Mouse (Mus musculus) hindbrain, embryonic 10.5 days (tissue): Measurements from ENCODE around the gene Gm10762. TPM values are rescaled to one million over a fixed set of nuclear protein-coding genes. Genes with fewer than 3 reads are reported as not detected.
"Not testable (repeated sequence)": the region's sequence is repeated elsewhere in the genome, so short reads cannot be mapped to it uniquely, and the experiment has no call there.

Experiments
- DNase-seq: peaks from one replicate; pipeline ENCODE4 v3.0.0-alpha.2; 2017; ENCODE audit warnings: low spot score
- H3K27ac ChIP-seq: fragments of 300-500 bp; sonication (generic); 2 replicates; pipeline ENCODE4 v1.5.1; 2016; ENCODE audit warnings: mild to moderate bottlenecking, moderate library complexity
- H3K27me3 ChIP-seq: fragments of 300-500 bp; sonication (generic); 2 replicates; pipeline ENCODE4 v1.6.1; 2016; ENCODE audit warnings: mild to moderate bottlenecking; ENCODE audit not compliant: poor library complexity, insufficient read depth, severe bottlenecking
- H3K36me3 ChIP-seq: fragments of 300-500 bp; sonication (generic); 2 replicates; pipeline ENCODE4 v1.6.1; 2016; ENCODE audit warnings: mild to moderate bottlenecking, moderate library complexity
- H3K4me1 ChIP-seq: fragments of 300-500 bp; sonication (generic); replicated peaks from 2 replicates; pipeline ENCODE4 v1.6.1; 2016; ENCODE audit warnings: mild to moderate bottlenecking
- H3K4me3 ChIP-seq: fragments of 300-500 bp; sonication (generic); 2 replicates; pipeline ENCODE4 v1.5.1; 2016; ENCODE audit warnings: mild to moderate bottlenecking, moderate library complexity
- H3K9me3 ChIP-seq: fragments of 300-500 bp; sonication (generic); 2 replicates; pipeline ENCODE4 v1.6.1; 2016; ENCODE audit warnings: mild to moderate bottlenecking, moderate library complexity
- whole genome bisulfite sequencing: fragments of 180-500 bp; shearing (Covaris S2); methylation state at CpG from one replicate; pipeline ENCODE4 v1.1.7; 2016; 5-methylcytosine and 5-hydroxymethylcytosine counted together
- polyA plus RNA-seq: library from polyadenylated mRNA; unstranded; fragments of >200 nt; fragmentation: Nextera tagmentation; extraction: Ambion mirVana; gene quantifications from 2 replicates; pipeline ENCODE4 v1.2.1, GENCODE M21; 2016

The Gm10762 gene
- polyA plus RNA-seq = 14.3 and 16.9 TPM in 2 replicates

DNA sequence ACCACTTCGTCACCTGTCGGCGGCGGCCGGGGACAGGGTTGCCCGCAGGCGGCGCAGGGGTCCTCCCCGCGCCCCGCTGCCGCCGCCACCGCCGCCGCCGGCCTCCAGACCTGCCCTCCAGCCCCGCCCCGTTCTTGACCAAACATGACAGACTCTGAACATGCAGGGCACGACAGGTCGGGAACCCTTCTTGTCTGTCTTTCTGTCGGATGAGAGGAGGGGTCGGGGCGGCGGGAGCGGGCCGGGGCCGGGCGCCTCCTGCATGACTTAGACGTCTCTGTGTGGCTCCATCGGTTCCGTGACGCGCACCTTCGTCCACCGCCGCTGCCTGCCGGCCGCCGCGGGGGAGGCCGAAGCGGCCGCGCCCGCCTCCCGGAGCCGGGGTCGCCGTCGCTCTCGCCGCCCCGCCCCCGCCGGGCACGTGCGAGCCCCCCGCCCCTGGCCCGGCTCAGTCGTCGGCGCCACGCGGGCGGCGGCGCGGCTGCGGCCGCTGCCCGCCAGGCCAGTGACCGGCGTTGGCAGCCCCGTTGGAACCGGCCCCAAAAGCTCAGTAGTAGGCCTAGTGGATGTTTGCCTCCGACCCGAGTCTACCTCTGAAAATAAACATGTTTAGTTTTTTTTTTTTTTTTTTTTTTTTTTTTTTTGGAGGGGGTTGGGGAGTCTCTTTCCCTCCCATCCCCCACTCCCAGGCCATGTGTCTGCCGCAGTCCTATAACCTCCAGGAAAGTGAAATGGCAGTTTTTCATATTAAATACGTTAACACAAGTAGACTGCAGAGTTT, at the start of gene Gm10762:
TSS of gene Gm10762 (minus strand) at position 65 of the 781 bp plus-strand sequence.
- Histone ChIP-seq H3K27me3 (no peaks in the 10 kb centered on the region), H3K27ac (peak within 1 kb of the TSS; percentile 100), H3K36me3 (no peaks in the 10 kb centered on the region), H3K9me3 (no peaks in the 10 kb centered on the region), H3K4me1 (peaks cover 23% of the 10 kb centered on the region), H3K4me3 (peak within 1 kb of the TSS; percentile 80)
- whole genome bisulfite sequencing = 2% methylated on average over 80 of the region's 80 CpGs
- peak; percentile 90 for DNase-seq

DNA sequence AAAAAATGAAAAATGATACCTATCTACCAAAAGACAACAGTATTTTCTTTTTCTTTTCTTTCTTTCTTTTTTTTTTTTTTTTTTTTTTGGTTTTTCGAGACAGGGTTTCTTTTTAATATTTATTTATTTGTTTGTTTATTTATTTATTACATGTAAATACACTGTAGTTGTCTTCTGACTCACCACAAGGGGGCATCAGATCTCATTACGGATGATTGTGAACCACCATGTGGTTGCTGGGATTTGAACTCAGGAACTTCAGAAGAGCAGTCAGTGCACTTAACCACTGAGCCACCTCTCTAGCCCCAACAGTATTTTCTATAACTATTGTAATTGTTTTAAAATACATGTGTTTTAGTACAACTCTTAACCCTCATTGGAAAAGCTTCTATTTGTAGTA, 41.3 kb upstream of the Gm10762 start:
- H3K27me3 ChIP-seq, H3K4me3 ChIP-seq, DNase-seq, H3K36me3 ChIP-seq, H3K4me1 ChIP-seq, H3K9me3 ChIP-seq, H3K27ac ChIP-seq: not testable (repeated sequence)
- 91% methylated on average over 2 of the region's 2 CpGs for WGBS

DNA sequence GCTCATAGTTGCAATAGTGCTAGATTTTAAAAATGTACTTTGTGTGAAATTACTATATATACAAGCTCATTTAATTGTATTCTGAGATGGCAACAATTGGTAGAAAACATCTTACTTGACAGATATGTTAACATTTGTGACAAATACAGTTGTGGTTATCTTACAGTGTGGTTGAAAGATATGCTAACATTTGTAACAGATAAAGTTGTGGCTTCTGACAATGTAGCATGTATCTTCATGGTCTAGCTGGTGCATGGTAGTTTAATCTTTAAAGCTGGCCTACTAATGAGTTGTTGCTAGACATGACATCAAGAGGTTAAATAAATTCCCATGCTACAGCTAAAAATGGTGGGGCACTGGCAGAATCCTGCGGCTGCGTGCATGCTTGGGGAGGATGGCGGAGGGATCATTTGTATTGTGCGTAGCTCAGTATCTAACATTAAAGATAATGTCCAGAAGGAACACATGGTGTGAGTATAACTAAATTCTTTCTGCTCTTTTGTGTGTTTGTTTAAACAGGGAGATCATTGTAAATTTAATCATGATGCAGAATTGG, 38.7 kb upstream of the Gm10762 start:
- DNase-seq = no peak
- Histone ChIP-seq H3K36me3 (no peaks in the 10 kb centered on the region), H3K27ac (no peak overlapping the region), H3K27me3 (no peaks in the 10 kb centered on the region), H3K4me1 (no peaks in the 10 kb centered on the region), H3K9me3 (no peaks in the 10 kb centered on the region), H3K4me3 (no peak overlapping the region)
- WGBS = 83% methylated on average over 4 of the region's 4 CpGs

DNA sequence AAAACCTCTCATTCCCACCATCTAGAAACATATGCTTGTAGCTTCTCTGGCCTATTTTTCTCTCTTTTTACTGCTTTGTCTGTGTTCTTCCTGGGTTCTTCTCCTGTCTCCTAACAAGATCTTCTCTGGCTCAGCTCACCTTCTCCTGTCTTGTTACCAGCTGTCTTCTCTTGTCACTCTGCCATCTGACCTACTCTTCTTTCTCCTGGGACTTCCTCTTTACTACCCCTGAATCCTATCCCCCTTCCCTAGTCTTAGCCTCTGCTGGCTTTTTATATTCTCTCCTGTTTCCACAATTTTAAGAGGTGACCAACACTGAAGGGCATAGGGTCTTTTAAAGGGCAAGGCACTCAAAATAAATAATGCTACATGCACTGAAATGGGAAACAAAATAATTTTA, 37.3 kb upstream of the Gm10762 start:
- no peaks in the 10 kb centered on the region for H3K4me1 ChIP-seq
- no peak overlapping the region for H3K4me3 ChIP-seq
- H3K27ac ChIP-seq = no peak overlapping the region
- no peak for DNase-seq
- no peaks in the 10 kb centered on the region for H3K27me3 ChIP-seq
- H3K36me3 ChIP-seq = no peaks in the 10 kb centered on the region
- H3K9me3 ChIP-seq = no peaks in the 10 kb centered on the region

DNA sequence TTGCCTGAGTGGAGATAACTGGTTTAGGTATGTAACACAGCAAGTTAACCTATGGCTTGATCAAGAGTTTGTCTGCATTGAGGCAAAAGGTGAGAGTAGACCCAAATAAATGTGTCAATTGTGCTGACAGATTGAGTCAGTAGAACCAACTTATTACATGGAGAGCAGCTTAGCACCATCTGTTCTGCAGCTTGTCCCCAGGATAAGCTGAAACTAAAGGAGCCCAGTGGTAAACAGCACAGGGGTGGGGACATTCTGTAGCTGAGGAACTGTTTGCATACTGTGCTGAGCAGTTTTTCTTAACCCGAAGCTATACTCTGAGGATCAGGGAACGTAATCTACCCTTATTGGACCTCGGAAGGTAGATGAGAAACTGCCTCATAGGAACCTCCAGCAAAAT, 17.2 kb upstream of the Gm10762 start:
- 88% methylated on average over 3 of the region's 3 CpGs for WGBS

DNA sequence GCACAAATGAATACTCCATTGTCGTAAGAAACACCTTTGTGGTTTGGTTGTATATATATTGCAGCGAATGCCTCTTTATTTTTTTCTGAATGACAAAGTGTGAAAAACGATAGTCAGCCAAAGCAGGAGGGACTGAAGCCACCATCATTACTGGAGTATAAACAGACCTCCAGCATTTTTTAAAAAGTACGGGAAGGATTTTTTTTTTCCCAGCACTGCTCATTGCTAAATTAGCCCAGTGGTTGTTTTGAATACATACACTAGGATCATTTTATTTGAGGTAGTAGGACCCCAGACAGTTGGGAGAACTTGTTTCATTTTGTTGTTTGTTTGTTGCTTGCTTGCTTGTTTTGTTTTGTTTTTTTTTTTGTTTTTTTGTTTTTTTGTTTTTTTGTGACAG, 8.0 kb upstream of the Gm10762 start:
- no peaks in the 10 kb centered on the region for H3K9me3 ChIP-seq
- H3K27me3 ChIP-seq = no peaks in the 10 kb centered on the region
- no peaks in the 10 kb centered on the region for H3K36me3 ChIP-seq
- no peak for DNase-seq
- WGBS = 87% methylated on average over 4 of the region's 4 CpGs
- H3K4me3 ChIP-seq = no peak overlapping the region
- H3K27ac ChIP-seq = no peak overlapping the region
- no peaks in the 10 kb centered on the region for H3K4me1 ChIP-seq

More for the DNA sequence above, 17.2 kb upstream of the Gm10762 start:
- Histone ChIP-seq H3K27ac (no peak overlapping the region), H3K4me1 (peaks cover 9% of the 10 kb centered on the region), H3K9me3 (no peaks in the 10 kb centered on the region), H3K4me3 (no peak overlapping the region), H3K27me3 (no peaks in the 10 kb centered on the region), H3K36me3 (no peaks in the 10 kb centered on the region)
- no peak for DNase-seq

DNA sequence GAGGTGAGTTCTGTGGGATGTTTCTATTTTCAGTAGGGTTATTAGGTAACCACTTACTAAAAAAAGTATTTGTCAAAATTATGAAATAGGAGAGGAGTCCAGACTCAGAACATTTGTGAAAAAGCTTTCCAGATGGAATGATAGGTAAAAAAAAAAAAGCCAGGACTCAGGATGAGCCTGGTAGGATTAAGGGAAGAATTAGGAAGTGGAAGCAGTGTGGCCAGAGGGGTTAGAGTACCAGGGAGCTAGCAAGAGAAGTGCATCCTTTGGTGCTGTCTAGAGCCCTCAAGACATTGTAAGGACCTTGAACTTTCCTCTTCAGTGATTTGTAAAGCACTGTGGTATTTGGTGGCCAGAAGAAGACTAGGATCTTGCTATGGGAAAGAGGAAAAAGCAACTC, 4.8 kb upstream of the Gm10762 start:
- H3K27me3 ChIP-seq = no peaks in the 10 kb centered on the region
- no peak overlapping the region for H3K4me3 ChIP-seq
- H3K27ac ChIP-seq = no peak overlapping the region
- H3K4me1 ChIP-seq = peaks cover 11% of the 10 kb centered on the region
- no peaks in the 10 kb centered on the region for H3K9me3 ChIP-seq
- no peaks in the 10 kb centered on the region for H3K36me3 ChIP-seq
- DNase-seq = no peak

DNA sequence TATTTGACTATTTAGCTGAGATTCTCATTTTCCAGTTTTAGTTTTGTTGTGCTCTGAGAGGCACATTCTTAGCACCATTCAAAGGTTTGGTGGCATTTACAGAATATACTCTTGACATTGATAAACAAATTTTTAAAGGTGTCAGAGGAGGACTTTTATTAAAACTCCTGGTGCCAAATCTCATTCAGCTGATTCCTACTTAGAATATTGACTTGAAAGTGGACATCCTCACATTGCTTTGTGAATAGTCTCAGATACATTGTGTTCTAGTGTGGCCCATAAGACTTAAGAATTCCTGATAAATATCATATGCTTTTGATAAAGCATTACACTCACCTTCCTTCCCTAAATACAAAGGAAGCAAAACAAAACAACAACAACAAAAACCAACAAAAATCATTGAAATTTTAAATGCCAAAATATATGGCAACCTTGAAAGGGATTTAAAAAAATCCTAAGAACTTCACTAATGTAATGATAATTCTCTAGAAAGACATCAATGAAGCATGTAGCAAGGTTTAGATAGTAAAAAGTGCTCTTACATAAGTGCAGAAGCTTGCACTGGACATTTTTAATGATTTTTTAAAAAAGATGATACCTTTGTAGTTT, 1.1 kb upstream of the Gm10762 start:
- Histone ChIP-seq H3K27ac (peak overlapping the region; percentile 100), H3K4me3 (peak overlapping the region; percentile 80), H3K9me3 (no peaks in the 10 kb centered on the region), H3K36me3 (no peaks in the 10 kb centered on the region), H3K27me3 (no peaks in the 10 kb centered on the region), H3K4me1 (peaks cover 23% of the 10 kb centered on the region)
- no peak for DNase-seq

DNA sequence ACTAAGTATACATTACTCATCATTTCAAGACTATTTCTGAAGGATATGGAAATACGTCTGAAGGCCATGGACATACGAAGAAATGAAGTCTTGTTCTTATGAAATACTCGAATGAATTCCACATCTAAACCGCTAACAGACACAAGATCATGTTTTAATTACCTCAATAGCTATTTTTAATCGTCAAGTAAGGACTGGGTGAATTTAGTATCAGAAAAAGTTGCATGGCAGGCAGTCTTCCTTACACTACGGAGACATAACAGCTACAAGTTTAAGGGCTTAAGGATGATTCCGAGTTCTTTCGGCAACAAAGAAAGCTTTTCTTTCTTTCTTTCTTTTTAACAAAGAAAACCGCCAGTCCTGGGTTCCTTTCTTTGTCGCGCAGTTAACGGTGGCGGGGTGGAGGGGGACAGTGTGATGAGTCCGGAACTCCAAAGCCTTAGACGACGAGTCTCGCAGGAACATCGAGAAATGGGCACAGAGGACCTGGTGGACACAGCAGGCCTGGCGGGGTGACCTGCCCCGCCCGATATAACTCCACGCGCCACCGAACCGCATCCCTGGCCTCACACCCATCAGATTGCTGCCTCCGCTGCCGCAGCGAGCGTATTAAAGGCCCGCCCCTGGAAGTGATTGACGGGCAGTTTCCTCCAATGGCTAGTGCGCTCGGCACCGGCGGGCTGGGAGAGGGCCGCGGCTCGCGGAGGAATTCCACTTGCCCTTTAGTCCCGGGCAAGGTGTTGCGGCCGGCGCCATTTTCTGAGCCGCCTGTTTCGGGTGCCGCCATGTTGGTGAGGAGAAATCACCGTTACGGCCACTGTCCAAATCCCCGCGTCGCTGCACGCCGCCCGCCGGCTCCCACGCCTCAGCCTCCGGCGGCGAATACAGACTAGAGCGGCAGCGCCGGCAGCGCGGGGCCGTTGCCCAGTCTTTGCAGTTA, 614 bp downstream of the Gm10762 start, which contains the start of gene Zc3h6:
TSS of gene Zc3h6 (plus strand) at position 762 of the 940 bp plus-strand sequence.
- H3K4me3 ChIP-seq = peak within 1 kb of the TSS; percentile 80
- no peaks in the 10 kb centered on the region for H3K36me3 ChIP-seq
- 1% methylated on average over 65 of the region's 65 CpGs for WGBS
- H3K27ac ChIP-seq = peak within 1 kb of the TSS; percentile 100
- no peaks in the 10 kb centered on the region for H3K9me3 ChIP-seq
- peak; percentile 99 for DNase-seq
- no peaks in the 10 kb centered on the region for H3K27me3 ChIP-seq
- H3K4me1 ChIP-seq = peaks cover 23% of the 10 kb centered on the region

DNA sequence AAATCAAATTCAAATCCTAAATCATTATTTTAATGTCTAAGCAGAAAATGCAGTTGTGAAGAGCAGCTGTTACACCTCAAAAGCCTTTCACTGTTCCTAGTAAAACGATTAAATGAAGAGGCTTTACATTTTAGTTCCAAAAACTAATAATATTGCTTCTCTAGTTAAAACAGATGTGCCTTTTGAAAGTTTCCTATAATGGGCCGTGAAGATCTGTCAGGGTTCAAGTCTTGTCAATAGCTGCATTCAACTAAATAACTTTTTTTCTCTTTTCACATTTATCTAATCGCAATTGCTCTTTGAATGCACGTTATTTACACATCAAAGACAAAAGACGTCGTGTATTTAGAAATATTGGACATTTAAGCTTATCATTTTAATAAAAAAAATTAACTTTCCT, 1.3 kb downstream of the Gm10762 start:
- DNase-seq = no peak
- peak overlapping the region; percentile 100 for H3K27ac ChIP-seq
- H3K4me1 ChIP-seq = peaks cover 23% of the 10 kb centered on the region
- no peaks in the 10 kb centered on the region for H3K27me3 ChIP-seq
- H3K36me3 ChIP-seq = no peaks in the 10 kb centered on the region
- H3K9me3 ChIP-seq = no peaks in the 10 kb centered on the region
- peak overlapping the region; percentile 80 for H3K4me3 ChIP-seq
- 19% methylated on average over 6 of the region's 6 CpGs for WGBS

DNA sequence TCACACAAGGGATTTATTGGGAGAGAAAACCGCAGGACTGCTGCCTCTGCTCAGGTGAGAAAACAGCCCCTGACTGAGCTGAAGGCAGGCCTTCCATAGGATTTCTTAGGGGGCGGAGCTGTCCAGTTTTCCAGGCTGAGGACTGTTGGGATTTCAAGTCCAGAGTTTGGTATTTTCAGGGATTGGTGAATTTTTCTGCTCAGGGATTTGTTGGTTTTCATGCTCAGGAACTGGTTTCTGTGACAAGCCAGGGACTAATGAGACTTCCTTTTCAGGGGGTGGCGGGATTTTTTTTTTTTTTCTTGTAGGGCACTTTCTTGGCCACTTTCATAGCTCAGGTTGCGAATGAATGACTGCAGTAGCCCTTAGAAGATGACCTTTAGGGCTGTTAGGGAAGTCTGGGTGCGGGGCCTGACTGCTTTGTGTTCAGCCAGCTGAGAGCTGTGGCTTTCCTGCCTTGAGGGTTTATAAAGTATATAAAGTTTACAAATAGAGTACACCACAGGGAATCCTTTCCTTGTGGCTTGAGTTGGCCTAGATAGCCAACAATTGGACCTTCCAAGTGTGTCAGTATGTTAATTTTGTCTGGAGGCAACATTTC, 1.9 kb downstream of the Gm10762 start:
- H3K4me3 ChIP-seq = peak overlapping the region; percentile 80
- H3K4me1 ChIP-seq = peaks cover 23% of the 10 kb centered on the region
- peak; percentile 27 for DNase-seq
- H3K9me3 ChIP-seq = no peaks in the 10 kb centered on the region
- peak overlapping the region; percentile 100 for H3K27ac ChIP-seq
- H3K36me3 ChIP-seq = no peaks in the 10 kb centered on the region
- no peaks in the 10 kb centered on the region for H3K27me3 ChIP-seq
- WGBS = 36% methylated on average over 5 of the region's 5 CpGs

DNA sequence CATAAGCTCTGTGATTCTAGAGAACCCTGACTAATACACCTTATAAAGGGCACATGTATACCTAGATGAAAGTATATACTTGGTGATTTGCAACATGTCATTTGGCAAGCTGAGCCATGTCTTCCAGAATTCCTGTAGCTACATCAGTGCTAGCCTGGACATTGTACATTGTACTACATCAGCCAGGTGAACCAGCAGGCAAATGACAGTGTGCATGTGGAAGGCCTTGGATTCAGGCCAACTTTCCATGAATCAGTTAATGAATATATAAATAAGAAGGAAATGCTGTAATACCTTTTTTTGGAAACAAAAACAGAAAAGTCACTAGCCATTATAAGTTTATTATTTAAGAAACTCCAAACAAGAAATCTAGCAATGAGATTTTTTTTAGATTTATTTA, 13.3 kb downstream of the Gm10762 start:
- H3K4me1 ChIP-seq = no peaks in the 10 kb centered on the region
- no peak overlapping the region for H3K4me3 ChIP-seq
- no peak for DNase-seq
- H3K27me3 ChIP-seq = no peaks in the 10 kb centered on the region
- no peaks in the 10 kb centered on the region for H3K36me3 ChIP-seq
- H3K9me3 ChIP-seq = no peaks in the 10 kb centered on the region
- no peak overlapping the region for H3K27ac ChIP-seq
